Mouse (Mus musculus) heart, postnatal 0 days (tissue): ENCODE data around the gene Bglap3.
"Not testable (repeated sequence)": the region's sequence is repeated elsewhere in the genome, so short reads cannot be mapped to it uniquely, and the experiment has no call there.

Experiments
- CTCF ChIP-seq: IDR thresholded peaks from 2 replicates; pipeline ENCODE4 v1.5.1; 2016; ENCODE audit warnings: antibody characterized with exemption, control low read depth, low read depth
- EP300 ChIP-seq: IDR thresholded peaks from 2 replicates; pipeline ENCODE4 v1.6.1; 2016; ENCODE audit warnings: antibody characterized with exemption, low read depth

- TF ChIP-seq CTCF, EP300: not testable (repeated sequence)
Observed at GRCm38 (mm10) chr3:88368511-88368910, 4.0 kb downstream of the Bglap3 start.
